Mouse (Mus musculus): ENCODE measurements around the gene H2-T23. TPM values are rescaled to one million over a fixed set of nuclear protein-coding genes. Genes with fewer than 3 reads are reported as not detected.
"Not testable (repeated sequence)": the region's sequence is repeated elsewhere in the genome, so short reads cannot be mapped to it uniquely, and the experiment has no call there.

Gene H2-T23
- polyA plus RNA-seq, 1 experiment from 2014 or later = 4.8 TPM

GRCm38 (mm10) chr17:36031583-36032331, 898 bp downstream of the H2-T23 start:
- Histone ChIP-seq H3K9ac (peak overlapping the region; percentile 76), H3K4me2 (peak overlapping the region; percentile 97), H3K4me3 (peak overlapping the region; percentile 62), H3K27me3 (replicated peaks) (peaks cover 12% of the 10 kb centered on the region)
- not testable (repeated sequence) for H3K9me3 ChIP-seq; H3K4me1 ChIP-seq; H3K36me3 ChIP-seq; H3K27ac ChIP-seq (replicated peaks)
- ATAC-seq (ENCODE audit: extremely low read depth, insufficient number of reproducible peaks, low FRiP score, low TSS enrichment) = peak; percentile 7; the same call in 1 of the 2 replicates
- 4% methylated on average over 40 of the region's 40 CpGs for WGBS

- not testable (repeated sequence) for H3K27ac ChIP-seq (replicated peaks); ATAC-seq (ENCODE audit: extremely low read depth, insufficient number of reproducible peaks, low FRiP score, low TSS enrichment); H3K9me3 ChIP-seq; H3K4me1 ChIP-seq; H3K36me3 ChIP-seq; H3K9ac ChIP-seq
- 56% methylated on average over 7 of the region's 8 CpGs for WGBS
- Histone ChIP-seq H3K4me2 (peak overlapping the region; percentile 97), H3K4me3 (peak overlapping the region; percentile 62), H3K27me3 (replicated peaks) (peaks cover 12% of the 10 kb centered on the region)
Measured at GRCm38 (mm10) chr17:36030703-36031582, 1.7 kb downstream of the H2-T23 start.

- 69% methylated on average over 4 of the region's 4 CpGs for WGBS
Measured at GRCm38 (mm10) chr17:36030046-36030702, 2.5 kb downstream of the H2-T23 start.

GRCm38 (mm10) chr17:36028879-36029619, 3.6 kb downstream of the H2-T23 start:
- Histone ChIP-seq H3K27ac (replicated peaks) (no peak overlapping the region), H3K9me3 (no peaks in the 10 kb centered on the region), H3K9ac (no peak overlapping the region), H3K4me1 (peaks cover 7% of the 10 kb centered on the region), H3K36me3 (no peaks in the 10 kb centered on the region), H3K4me2 (no peak overlapping the region), H3K27me3 (replicated peaks) (peaks cover 12% of the 10 kb centered on the region), H3K4me3 (no peak overlapping the region)
- WGBS = 84% methylated on average over 7 of the region's 7 CpGs
- no peak for ATAC-seq (ENCODE audit: extremely low read depth, insufficient number of reproducible peaks, low FRiP score, low TSS enrichment)

More at GRCm38 (mm10) chr17:36030046-36030702, 2.5 kb downstream of the H2-T23 start:
- Histone ChIP-seq H3K27me3 (replicated peaks) (peaks cover 12% of the 10 kb centered on the region), H3K4me2 (peak overlapping the region; percentile 24; the same call in 1 of the 2 replicates)
- not testable (repeated sequence) for H3K27ac ChIP-seq (replicated peaks); H3K9me3 ChIP-seq; H3K36me3 ChIP-seq; H3K4me1 ChIP-seq; H3K9ac ChIP-seq; H3K4me3 ChIP-seq
- ATAC-seq (ENCODE audit: extremely low read depth, insufficient number of reproducible peaks, low FRiP score, low TSS enrichment) = peak; percentile 20; the same call in 1 of the 2 replicates

- H3K27me3 ChIP-seq (replicated peaks) = peaks cover 11% of the 10 kb centered on the region
- 89% methylated on average over 4 of the region's 4 CpGs for WGBS
- no peak overlapping the region for H3K27ac ChIP-seq (replicated peaks)
- H3K9ac ChIP-seq = no peak overlapping the region
- peaks cover 19% of the 10 kb centered on the region for H3K4me1 ChIP-seq
- no peak overlapping the region for H3K4me3 ChIP-seq
- no peak overlapping the region for H3K4me2 ChIP-seq
- H3K36me3 ChIP-seq = no peaks in the 10 kb centered on the region
- H3K9me3 ChIP-seq = no peaks in the 10 kb centered on the region
- ATAC-seq (ENCODE audit: extremely low read depth, insufficient number of reproducible peaks, low FRiP score, low TSS enrichment) = no peak
Measured at GRCm38 (mm10) chr17:36027663-36028062, 5.0 kb downstream of the H2-T23 start.

GRCm38 (mm10) chr17:36025901-36026300, 6.8 kb downstream of the H2-T23 start:
- Histone ChIP-seq H3K27me3 (replicated peaks) (peaks cover under 1% of the 10 kb centered on the region; the same call in 1 of the 2 replicates), H3K9me3 (no peaks in the 10 kb centered on the region), H3K9ac (no peak overlapping the region), H3K27ac (replicated peaks) (no peak overlapping the region), H3K4me1 (peaks cover 17% of the 10 kb centered on the region), H3K4me3 (no peak overlapping the region), H3K4me2 (no peak overlapping the region), H3K36me3 (no peaks in the 10 kb centered on the region)
- 48% methylated on average over 4 of the region's 4 CpGs for WGBS
- ATAC-seq (ENCODE audit: extremely low read depth, insufficient number of reproducible peaks, low FRiP score, low TSS enrichment) = no peak

- H3K27me3 ChIP-seq (replicated peaks) = no peaks in the 10 kb centered on the region
- ATAC-seq (ENCODE audit: extremely low read depth, insufficient number of reproducible peaks, low FRiP score, low TSS enrichment) = no peak
- H3K4me1 ChIP-seq = peaks cover 17% of the 10 kb centered on the region
- H3K9me3 ChIP-seq = no peaks in the 10 kb centered on the region
- no peak overlapping the region for H3K27ac ChIP-seq (replicated peaks)
- H3K4me3 ChIP-seq = no peak overlapping the region
- WGBS = 40% methylated on average over 5 of the region's 5 CpGs
- no peak overlapping the region for H3K4me2 ChIP-seq
- H3K9ac ChIP-seq = no peak overlapping the region
- H3K36me3 ChIP-seq = no peaks in the 10 kb centered on the region
Measured at GRCm38 (mm10) chr17:36025197-36025596, 7.5 kb downstream of the H2-T23 start.

- WGBS = 54% methylated on average over 9 of the region's 9 CpGs
- 0 out of 2 replicates have a peak overlapping the region, but pooled peaks have one; percentile 20 for H3K4me2 ChIP-seq
- H3K27me3 ChIP-seq (replicated peaks) = no peaks in the 10 kb centered on the region
- no peak for ATAC-seq (ENCODE audit: extremely low read depth, insufficient number of reproducible peaks, low FRiP score, low TSS enrichment)
- H3K27ac ChIP-seq (replicated peaks) = peak overlapping the region; percentile 6; the same call in 1 of the 2 replicates
- H3K4me1 ChIP-seq = peaks cover 17% of the 10 kb centered on the region
- H3K9ac ChIP-seq = no peak overlapping the region
- H3K9me3 ChIP-seq = no peaks in the 10 kb centered on the region
- no peak overlapping the region for H3K4me3 ChIP-seq
- no peaks in the 10 kb centered on the region for H3K36me3 ChIP-seq
Measured at GRCm38 (mm10) chr17:36023710-36024654, 8.7 kb downstream of the H2-T23 start.

GRCm38 (mm10) chr17:36022922-36023321, 9.7 kb downstream of the H2-T23 start:
- Histone ChIP-seq H3K9ac (no peak overlapping the region), H3K4me3 (no peak overlapping the region), H3K36me3 (no peaks in the 10 kb centered on the region), H3K4me2 (no peak overlapping the region), H3K4me1 (peaks cover 15% of the 10 kb centered on the region), H3K27me3 (replicated peaks) (no peaks in the 10 kb centered on the region), H3K27ac (replicated peaks) (no peak overlapping the region), H3K9me3 (no peaks in the 10 kb centered on the region)
- WGBS = 84% methylated on average over 6 of the region's 6 CpGs
- no peak for ATAC-seq (ENCODE audit: extremely low read depth, insufficient number of reproducible peaks, low FRiP score, low TSS enrichment)

GRCm38 (mm10) chr17:36022098-36022497, 10.6 kb downstream of the H2-T23 start:
- no peaks in the 10 kb centered on the region for H3K36me3 ChIP-seq
- H3K27ac ChIP-seq (replicated peaks) = no peak overlapping the region
- no peak for ATAC-seq (ENCODE audit: extremely low read depth, insufficient number of reproducible peaks, low FRiP score, low TSS enrichment)
- no peaks in the 10 kb centered on the region for H3K9me3 ChIP-seq
- H3K4me1 ChIP-seq = peaks cover 15% of the 10 kb centered on the region
- no peak overlapping the region for H3K9ac ChIP-seq
- no peaks in the 10 kb centered on the region for H3K27me3 ChIP-seq (replicated peaks)
- WGBS = 85% methylated on average over 9 of the region's 9 CpGs
- H3K4me3 ChIP-seq = no peak overlapping the region
- no peak overlapping the region for H3K4me2 ChIP-seq
